Mouse (Mus musculus) hindlimb bud, embryonic 11.5 days (tissue): ENCODE measurements around the gene Ulk1.

Source experiments
- DNase-seq: peaks from one replicate; pipeline ENCODE4 v3.0.0-alpha.2; 2012; ENCODE audit warnings: low read depth, low spot score; ENCODE audit errors: extremely low spot score

The Ulk1 gene

GRCm38 (mm10) chr5:110770031-110770445 lies 39.9 kb downstream of the Ulk1 start:
- DNase-seq, result no peak

- no peak for DNase-seq
These were observed 40.6 kb downstream of the Ulk1 start for GRCm38 (mm10) chr5:110769272-110769671.

GRCm38 (mm10) chr5:110763890-110764289 lies 46.0 kb downstream of the Ulk1 start:
- no peak for DNase-seq

- no peak for DNase-seq
These were observed 64.9 kb downstream of the Ulk1 start for GRCm38 (mm10) chr5:110745021-110745420.

GRCm38 (mm10) chr5:110739496-110740275 lies 70.2 kb downstream of the Ulk1 start:
- DNase-seq, result no peak

- no peak for DNase-seq
These were observed 74.3 kb downstream of the Ulk1 start for GRCm38 (mm10) chr5:110735606-110736005.
